ENCODE assay signal across 13 mouse cellular contexts in the genomic region with DNA sequence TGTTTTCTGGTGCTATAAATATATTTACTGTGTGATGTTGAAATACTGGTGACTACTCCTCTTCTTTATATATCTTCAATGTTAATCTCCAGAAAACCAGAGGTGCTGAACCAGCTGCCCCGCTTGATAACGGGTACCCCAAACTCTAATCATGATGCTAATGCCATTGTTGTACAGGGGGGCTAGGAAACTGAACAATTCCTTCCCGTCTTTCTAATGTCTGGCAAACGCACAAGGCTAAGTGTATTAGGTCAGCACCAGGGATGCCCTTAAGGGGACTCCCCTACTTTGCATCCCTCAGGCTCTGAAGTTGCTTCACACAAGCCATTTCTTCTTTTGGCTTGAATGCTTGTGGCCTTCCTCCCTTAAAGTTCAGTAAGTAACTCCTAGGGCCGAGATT. TPM values are rescaled to one million over a fixed set of nuclear protein-coding genes. Genes with fewer than 3 reads are reported as not detected.
A peak's percentile ranks its signal among the peaks of the same experiment; 100 is the strongest.
DNase-seq lines count a peak whose midpoint lies in the region; ATAC-seq and TF ChIP-seq lines count a peak whose summit lies in the region.
"Had no signal": no experiment of that assay in that cellular context is flagged by ENCODE, and none has a peak within 500 bp of the region (broad histone marks: within the 10 kb centered on the region; RNA-seq: fewer than 3 reads in every experiment).

No protein-coding gene starts in this region.

- no peak for ATAC-seq in heart, embryonic 14.5 days (ENCODE audit: insufficient number of reproducible peaks, insufficient read depth, low FRiP score, low read depth)
- ATAC-seq in activated CD4-positive, CD25-positive, alpha-beta regulatory T cell, adult 4 months, result peak; percentile 28
- ATAC-seq in liver, embryonic 11.5 days (replicated peaks; ENCODE audit: low FRiP score), result peak; percentile 63
- ATAC-seq in monocyte, adult 5-6 weeks (replicated peaks; ENCODE audit: insufficient number of reproducible peaks, low FRiP score, low TSS enrichment, poor library complexity, severe bottlenecking), result peak; percentile 73
- ATAC-seq: inflammation-experienced regulatory T-cells, adult 6 months had no signal

- TF ChIP-seq POLR2A in heart, adult 2 months (IDR thresholded peaks at IDR 0.05; ENCODE audit: insufficient read depth, low read depth, low read length), result no peak

- no peaks in the 10 kb centered on the region for H3K27me3 ChIP-seq in heart, embryonic 14.5 days (ENCODE audit: control insufficient read depth, insufficient read depth, low read length)
- H3K27me3 ChIP-seq in heart, adult 2 months (ENCODE audit: control insufficient read depth, insufficient read depth, low read length), result no peaks in the 10 kb centered on the region
- H3K27me3 ChIP-seq in liver, embryonic 11.5 days (replicated peaks; ENCODE audit: control insufficient read depth, insufficient read depth, low read length), result no peaks in the 10 kb centered on the region

- DNase-seq in heart, adult 2 months, result no peak
- no peak for DNase-seq in liver, embryonic 11.5 days (ENCODE audit: low spot score)
- no peak for DNase-seq in thymus, postnatal 4 days
- no peak for DNase-seq in urinary bladder, postnatal 36 days (ENCODE audit: low spot score in 2 of 2)
- DNase-seq: cerebellum, adult 9-10 months; lung, embryonic 14.5 days; right cerebral cortex, adult 18-20 months; thymus, postnatal 14 days had no signal

- no peaks in the 10 kb centered on the region; a peak in 1 of 4 replicates for H3K4me1 ChIP-seq in heart, embryonic 14.5 days (ENCODE audit: control insufficient read depth in 2 of 2, insufficient read depth in 2 of 2, low read length in 2 of 2)
- no peaks in the 10 kb centered on the region for H3K4me1 ChIP-seq in heart, adult 2 months (ENCODE audit: control insufficient read depth, insufficient read depth, low read length)
- H3K4me1 ChIP-seq in liver, embryonic 11.5 days (replicated peaks; ENCODE audit: control insufficient read depth, insufficient read depth, low read length), result peaks cover 18% of the 10 kb centered on the region

- TF ChIP-seq CTCF in heart, adult 2 months (IDR thresholded peaks at IDR 0.05), result no peak

- 61% methylated on average over 5 of the region's 5 CpGs for WGBS in heart, embryonic 14.5 days
- WGBS in heart, adult 2 months, result 74% methylated on average over 5 of the region's 5 CpGs
- 66% methylated on average over 5 of the region's 5 CpGs for WGBS in liver, embryonic 11.5 days

- H3K9me3 ChIP-seq in heart, embryonic 14.5 days (ENCODE audit: control insufficient read depth, low read length), result no peaks in the 10 kb centered on the region
- H3K9me3 ChIP-seq in liver, embryonic 11.5 days (ENCODE audit: control insufficient read depth, low read length), result no peaks in the 10 kb centered on the region

- H3K4me3 ChIP-seq in heart, embryonic 14.5 days (ENCODE audit: control insufficient read depth in 1 of 2, insufficient read depth in 1 of 2, low read depth in 1 of 2, low read length in 2 of 2), result no peak overlapping the region
- no peak overlapping the region for H3K4me3 ChIP-seq in heart, adult 2 months
- H3K4me3 ChIP-seq in liver, embryonic 11.5 days (ENCODE audit: low read depth, low read length), result no peak overlapping the region
- H3K4me3 ChIP-seq: layer of hippocampus, adult 2 months had no signal

- intact Hi-C loops in heart, adult 2 months (cut with DNase I), result no loop called here

- no peak for TF ChIP-seq EP300 in heart, adult 2 months (IDR thresholded peaks at IDR 0.05; ENCODE audit: insufficient read depth, low read depth, low read length)

- no peak overlapping the region for H3K4me2 ChIP-seq in heart, embryonic 14.5 days (ENCODE audit: low read length)
- 0 out of 2 replicates have a peak overlapping the region, but pooled peaks have one; percentile 4 for H3K4me2 ChIP-seq in liver, embryonic 11.5 days
- H3K4me2 ChIP-seq: lung, embryonic 14.5 days had no signal

- no peaks in the 10 kb centered on the region for H3K79me2 ChIP-seq in heart, adult 2 months (replicated peaks; ENCODE audit: control insufficient read depth, insufficient read depth, low read length)

- H3K9ac ChIP-seq in heart, embryonic 14.5 days (ENCODE audit: low read length), result no peak overlapping the region
- no peak overlapping the region for H3K9ac ChIP-seq in heart, adult 2 months (ENCODE audit: low read depth, low read length)
- no peak overlapping the region for H3K9ac ChIP-seq in liver, embryonic 11.5 days (ENCODE audit: low read depth, low read length)
- H3K9ac ChIP-seq: lung, embryonic 14.5 days had no signal

- H3K36me3 ChIP-seq in heart, embryonic 14.5 days (ENCODE audit: control insufficient read depth, insufficient read depth, low read length), result no peaks in the 10 kb centered on the region
- no peaks in the 10 kb centered on the region for H3K36me3 ChIP-seq in heart, adult 2 months (ENCODE audit: control insufficient read depth, insufficient read depth, low read length)
- H3K36me3 ChIP-seq in liver, embryonic 11.5 days (ENCODE audit: control insufficient read depth, insufficient read depth, low read length), result peaks cover 8% of the 10 kb centered on the region; the same call in 1 of the 2 replicates

- peak overlapping the region; percentile 11 to 12; a peak in 1 of 4 replicates for H3K27ac ChIP-seq in heart, embryonic 14.5 days (replicated peaks in 1 of 2; ENCODE audit: control insufficient read depth in 1 of 2, insufficient read depth in 1 of 2, low read depth in 2 of 2, low read length in 2 of 2)
- H3K27ac ChIP-seq in heart, adult 2 months, result no peak overlapping the region
- H3K27ac ChIP-seq in liver, embryonic 11.5 days (ENCODE audit: low read depth, low read length), result peak overlapping the region; percentile 75
- H3K27ac ChIP-seq: layer of hippocampus, adult 2 months had no signal

RNA-seq across cellular contexts. Expression of a gene that starts 17.6 kb away (rescaled TPM):
- 0.35 and 0.54 TPM in 2 replicates for polyA plus RNA-seq in heart, embryonic 14.5 days (2014; fragmentation: Nextera tagmentation; extraction: Ambion mirVana)
- under 1 TPM in 1 of 2 experiments, not detected in 1; 0.68 TPM for total RNA-seq in heart, adult 2 months (2021)
- 0.29 and 0.82 TPM in 2 replicates for polyA plus RNA-seq in heart, adult 2 months (2012; rRNA removed)
- polyA plus RNA-seq in activated CD4-positive, CD25-positive, alpha-beta regulatory T cell, adult 4 months (2017; shearing (Covaris generic)), result 1 to 10 TPM; 8.3 to 9.3 TPM
- 29.5 and 33.0 TPM in 2 replicates for polyA plus RNA-seq in liver, embryonic 11.5 days (2014; fragmentation: Nextera tagmentation; extraction: Ambion mirVana)
- total RNA-seq in monocyte, adult 5-6 weeks (2017), result 2.1 to 10.0 TPM (median 3.9 TPM) in 3 replicates
